Mouse (Mus musculus) inflammation-experienced regulatory T-cells (primary cell): Measurements from ENCODE around the gene Zfp663. TPM values are rescaled to one million over a fixed set of nuclear protein-coding genes. Genes with fewer than 3 reads are reported as not detected.

ENCODE experiments used
- polyA plus RNA-seq, 2 experiments: library from polyadenylated mRNA; unstranded; fragments of 100-300 nt; shearing (Covaris generic); gene quantifications; one replicate each; pipeline ENCODE4 v1.2.1; 2017

Gene Zfp663
- polyA plus RNA-seq, result not detected

DNA sequence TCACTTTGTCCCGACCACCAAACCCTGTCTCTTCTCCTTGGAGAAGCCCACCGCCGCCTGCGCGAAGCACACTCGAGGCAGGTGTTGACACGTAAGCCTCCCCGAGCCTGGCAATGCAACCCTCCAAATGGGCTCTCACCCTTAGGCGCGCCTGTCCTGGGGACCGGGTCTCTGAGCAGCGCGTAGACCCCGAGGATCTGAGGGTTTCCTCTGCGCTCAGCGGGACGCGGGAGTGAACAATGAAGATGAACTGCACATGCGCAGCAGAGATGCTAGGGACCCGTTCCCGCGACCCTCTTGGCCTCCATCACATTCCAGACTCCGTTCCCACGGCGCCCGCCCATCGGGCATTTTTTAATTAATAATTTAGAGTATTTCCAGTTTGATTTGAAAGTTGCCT, at the start of gene Zfp663:
Zfp663 (minus strand) TSS at position 234 of the 400 bp plus-strand sequence.

GRCm38 (mm10) chr2:165387844-165388495, 19.4 kb upstream of the Zfp663 start, which contains the start of gene Zfp334:
Gene Zfp334, minus strand, starts transcription at chr2:165388259.

GRCm38 (mm10) chr2:165326304-165327190, 42.0 kb downstream of the Zfp663 start, which contains the start of gene Elmo2:
Gene Elmo2, minus strand, starts transcription at chr2:165326479.

Other genes with a start within 250 kb of the Zfp663 start
- under 1 TPM in 1 of 2 experiments, not detected in 1; 0.89 TPM for gene Cdh22, start 133.9 kb downstream of the Zfp663 start, polyA plus RNA-seq
- 10 to 100 TPM; 57.3 to 60.1 TPM for gene Slc35c2, start 80.9 kb downstream of the Zfp663 start, polyA plus RNA-seq
- gene Elmo2, start 42.2 kb downstream of the Zfp663 start, polyA plus RNA-seq, result 10 to 100 TPM; 50.7 to 68.7 TPM
- gene Zfp334, start 19.5 kb upstream of the Zfp663 start, polyA plus RNA-seq, result under 1 TPM in 1 of 2 experiments, not detected in 1; 0.02 TPM
- gene Ocstamp, start 31.7 kb upstream of the Zfp663 start, polyA plus RNA-seq, result not detected
- gene Slc13a3, start 104.5 kb upstream of the Zfp663 start, polyA plus RNA-seq, result 1 to 10 TPM in 1 of 2 experiments, under 1 TPM in 1; 0.23 to 3.7 TPM
- gene Trp53rka, start 124.6 kb upstream of the Zfp663 start, polyA plus RNA-seq, result 10 to 100 TPM; 43.0 to 61.7 TPM
- gene Slc2a10, start 135.1 kb upstream of the Zfp663 start, polyA plus RNA-seq, result 1 to 10 TPM in 1 of 2 experiments, under 1 TPM in 1; 0.10 to 2.0 TPM
- gene Eya2, start 226.3 kb upstream of the Zfp663 start, polyA plus RNA-seq, result 10 to 100 TPM; 13.5 to 24.4 TPM